Mouse (Mus musculus): ENCODE data around the gene Stx8. TPM values are rescaled to one million over a fixed set of nuclear protein-coding genes. Genes with fewer than 3 reads are reported as not detected.
A peak's percentile ranks its signal among the peaks of the same experiment; 100 is the strongest.

Stx8 gene
- polyA plus RNA-seq, 1 experiment = 32.5 TPM

GRCm38 (mm10) chr11:68030771-68031170 lies 64.8 kb downstream of the Stx8 start:
- Histone ChIP-seq H3K4me2 (ENCODE audit: low read depth) (peak overlapping the region; percentile 20), H3K4me3 (no peak overlapping the region), H3ac (ENCODE audit: control insufficient read depth, insufficient read length) (no peak overlapping the region), H3K36me3 (ENCODE audit: control insufficient read depth, insufficient read depth) (no peaks in the 10 kb centered on the region), H3K79me2 (ENCODE audit: control insufficient read depth, insufficient read depth) (no peaks in the 10 kb centered on the region), H3K27me3 (ENCODE audit: control insufficient read depth, insufficient read depth, insufficient read length) (no peaks in the 10 kb centered on the region)
- TF ChIP-seq REST (IDR thresholded peaks at IDR 0.05; ENCODE audit: insufficient read depth, insufficient read length) = no peak
- no peak for TF ChIP-seq SRF (IDR thresholded peaks at IDR 0.05; ENCODE audit: control insufficient read depth, insufficient read length, low read depth)
- no peak for TF ChIP-seq TCF12 (IDR thresholded peaks at IDR 0.05; ENCODE audit: insufficient read depth, poor library complexity, severe bottlenecking)
- peak in 2 of 3 experiments; percentile 57 to 81 for TF ChIP-seq MYOD1 (IDR thresholded peaks at IDR 0.05; ENCODE audit: control insufficient read depth in 1 of 3, insufficient read length in 2 of 3, low read depth in 2 of 3)
- TF ChIP-seq MYOG (IDR thresholded peaks at IDR 0.05; ENCODE audit: control insufficient read depth in 1 of 3, insufficient read depth in 1 of 3, insufficient read length in 2 of 3, low read depth in 2 of 3) = peak in 1 of 3 experiments; percentile 78
- TF ChIP-seq E2F4 (IDR thresholded peaks at IDR 0.05; ENCODE audit: insufficient read depth) = no peak
- TF ChIP-seq POLR2A (IDR thresholded peaks at IDR 0.05; ENCODE audit: insufficient read length, low read depth) = no peak
- no peak for TF ChIP-seq USF1 (IDR thresholded peaks at IDR 0.05; ENCODE audit: low read depth)
- TF ChIP-seq CEBPB (IDR thresholded peaks at IDR 0.05; ENCODE audit: insufficient read depth, poor library complexity, severe bottlenecking) = no peak
- no peak for TF ChIP-seq MAX (IDR thresholded peaks at IDR 0.05; ENCODE audit: low read depth)
- TF ChIP-seq POLR2AphosphoS2 (IDR thresholded peaks at IDR 0.05; ENCODE audit: insufficient read length, low read depth) = no peak

- peak overlapping the region; percentile 66 for H3K4me2 ChIP-seq (ENCODE audit: low read depth)
- H3ac ChIP-seq (ENCODE audit: control insufficient read depth, insufficient read length) = no peak overlapping the region
- TF ChIP-seq TCF3 (IDR thresholded peaks at IDR 0.05; ENCODE audit: insufficient read length, low read depth) (no peak), POLR2A (IDR thresholded peaks at IDR 0.05; ENCODE audit: insufficient read length, low read depth) (no peak), MYOG (IDR thresholded peaks at IDR 0.05; ENCODE audit: control insufficient read depth in 1 of 3, insufficient read depth in 1 of 3, insufficient read length in 2 of 3, low read depth in 2 of 3) (peak; percentile 7 to 68 (median 18)), REST (IDR thresholded peaks at IDR 0.05; ENCODE audit: insufficient read depth, insufficient read length) (no peak), MYOD1 (IDR thresholded peaks at IDR 0.05; ENCODE audit: control insufficient read depth in 1 of 3, insufficient read length in 2 of 3, low read depth in 2 of 3) (peak in 2 of 3 experiments; percentile 54 to 74), E2F4 (IDR thresholded peaks at IDR 0.05; ENCODE audit: insufficient read depth) (no peak), CEBPB (IDR thresholded peaks at IDR 0.05; ENCODE audit: insufficient read depth, poor library complexity, severe bottlenecking) (no peak), TCF12 (IDR thresholded peaks at IDR 0.05; ENCODE audit: insufficient read depth, poor library complexity, severe bottlenecking) (no peak), SRF (IDR thresholded peaks at IDR 0.05; ENCODE audit: control insufficient read depth, insufficient read length, low read depth) (no peak), USF1 (IDR thresholded peaks at IDR 0.05; ENCODE audit: low read depth) (peak; percentile 52), MAX (IDR thresholded peaks at IDR 0.05; ENCODE audit: low read depth) (no peak), POLR2AphosphoS2 (IDR thresholded peaks at IDR 0.05; ENCODE audit: insufficient read length, low read depth) (no peak)
- H3K4me3 ChIP-seq = no peak overlapping the region
- no peaks in the 10 kb centered on the region for H3K79me2 ChIP-seq (ENCODE audit: control insufficient read depth, insufficient read depth)
- H3K36me3 ChIP-seq (ENCODE audit: control insufficient read depth, insufficient read depth) = no peaks in the 10 kb centered on the region
- no peaks in the 10 kb centered on the region for H3K27me3 ChIP-seq (ENCODE audit: control insufficient read depth, insufficient read depth, insufficient read length)
Measured at GRCm38 (mm10) chr11:68032448-68032847, 66.5 kb downstream of the Stx8 start.

GRCm38 (mm10) chr11:68033331-68033926 lies 67.4 kb downstream of the Stx8 start:
- Histone ChIP-seq H3K4me3 (no peak overlapping the region), H3ac (ENCODE audit: control insufficient read depth, insufficient read length) (no peak overlapping the region), H3K36me3 (ENCODE audit: control insufficient read depth, insufficient read depth) (no peaks in the 10 kb centered on the region), H3K79me2 (ENCODE audit: control insufficient read depth, insufficient read depth) (no peaks in the 10 kb centered on the region), H3K4me2 (ENCODE audit: low read depth) (peak overlapping the region; percentile 66), H3K27me3 (ENCODE audit: control insufficient read depth, insufficient read depth, insufficient read length) (no peaks in the 10 kb centered on the region)
- TF ChIP-seq MAX (IDR thresholded peaks at IDR 0.05; ENCODE audit: low read depth) = no peak
- TF ChIP-seq CEBPB (IDR thresholded peaks at IDR 0.05; ENCODE audit: insufficient read depth, poor library complexity, severe bottlenecking) = no peak
- peak in 1 of 3 experiments; percentile 51 for TF ChIP-seq MYOG (IDR thresholded peaks at IDR 0.05; ENCODE audit: control insufficient read depth in 1 of 3, insufficient read depth in 1 of 3, insufficient read length in 2 of 3, low read depth in 2 of 3)
- TF ChIP-seq TCF12 (IDR thresholded peaks at IDR 0.05; ENCODE audit: insufficient read depth, poor library complexity, severe bottlenecking) = no peak
- TF ChIP-seq MYOD1 (IDR thresholded peaks at IDR 0.05; ENCODE audit: control insufficient read depth in 1 of 3, insufficient read length in 2 of 3, low read depth in 2 of 3) = peak in 1 of 3 experiments; percentile 75
- TF ChIP-seq E2F4 (IDR thresholded peaks at IDR 0.05; ENCODE audit: insufficient read depth) = no peak
- TF ChIP-seq POLR2A (IDR thresholded peaks at IDR 0.05; ENCODE audit: insufficient read length, low read depth) = no peak
- TF ChIP-seq SRF (IDR thresholded peaks at IDR 0.05; ENCODE audit: control insufficient read depth, insufficient read length, low read depth) = no peak
- no peak for TF ChIP-seq POLR2AphosphoS2 (IDR thresholded peaks at IDR 0.05; ENCODE audit: insufficient read length, low read depth)
- TF ChIP-seq REST (IDR thresholded peaks at IDR 0.05; ENCODE audit: insufficient read depth, insufficient read length) = no peak
- no peak for TF ChIP-seq USF1 (IDR thresholded peaks at IDR 0.05; ENCODE audit: low read depth)
- no peak for TF ChIP-seq TCF3 (IDR thresholded peaks at IDR 0.05; ENCODE audit: insufficient read length, low read depth)

- Histone ChIP-seq H3K36me3 (ENCODE audit: control insufficient read depth, insufficient read depth) (no peaks in the 10 kb centered on the region), H3K4me3 (no peak overlapping the region), H3K79me2 (ENCODE audit: control insufficient read depth, insufficient read depth) (no peaks in the 10 kb centered on the region), H3K27me3 (ENCODE audit: control insufficient read depth, insufficient read depth, insufficient read length) (no peaks in the 10 kb centered on the region), H3K4me2 (ENCODE audit: low read depth) (no peak overlapping the region), H3ac (ENCODE audit: control insufficient read depth, insufficient read length) (no peak overlapping the region)
- TF ChIP-seq TCF12 (IDR thresholded peaks at IDR 0.05; ENCODE audit: insufficient read depth, poor library complexity, severe bottlenecking) (no peak), MAX (IDR thresholded peaks at IDR 0.05; ENCODE audit: low read depth) (no peak), TCF3 (IDR thresholded peaks at IDR 0.05; ENCODE audit: insufficient read length, low read depth) (no peak), USF1 (IDR thresholded peaks at IDR 0.05; ENCODE audit: low read depth) (no peak), CEBPB (IDR thresholded peaks at IDR 0.05; ENCODE audit: insufficient read depth, poor library complexity, severe bottlenecking) (no peak), E2F4 (IDR thresholded peaks at IDR 0.05; ENCODE audit: insufficient read depth) (no peak), MYOD1 (IDR thresholded peaks at IDR 0.05; ENCODE audit: control insufficient read depth in 1 of 3, insufficient read length in 2 of 3, low read depth in 2 of 3) (no peak)
Measured at GRCm38 (mm10) chr11:68034422-68034821, 68.4 kb downstream of the Stx8 start.

Measured in myocyte (in vitro differentiated cells).